In genomic region chrX:7679405-7680056, GRCm38 (mm10) we compare ENCODE assay signal across 8 mouse cellular contexts. TPM values are rescaled to one million over a fixed set of nuclear protein-coding genes. Genes with fewer than 3 reads are reported as not detected.
DNase-seq lines count a peak whose midpoint lies in the region; ATAC-seq lines count a peak whose summit lies in the region.

No protein-coding gene starts in this region.

- peak overlapping the region; percentile 63 for H3K4me2 ChIP-seq in heart, embryonic 15.5 days
- peak overlapping the region; percentile 56 for H3K4me2 ChIP-seq in liver, embryonic 13.5 days
- peak overlapping the region; percentile 43 for H3K4me2 ChIP-seq in stomach, embryonic 14.5 days (replicated peaks; ENCODE audit: low read depth, low read length)

- 19% methylated on average over 27 of the region's 27 CpGs for whole genome bisulfite sequencing in forebrain, embryonic 10.5 days
- 15% methylated on average over 26 of the region's 27 CpGs for WGBS in heart, embryonic 15.5 days
- 18% methylated on average over 27 of the region's 27 CpGs for WGBS in liver, embryonic 13.5 days (ENCODE audit: insufficient replicate concordance)
- WGBS in stomach, embryonic 14.5 days = 18% methylated on average over 27 of the region's 27 CpGs

- peak overlapping the region; percentile 33 for H3K9ac ChIP-seq in heart, embryonic 15.5 days
- H3K9ac ChIP-seq in liver, embryonic 13.5 days = no peak overlapping the region
- H3K9ac ChIP-seq in stomach, embryonic 14.5 days (replicated peaks; ENCODE audit: low read depth, low read length) = no peak overlapping the region

- H3K4me3 ChIP-seq in forebrain, embryonic 10.5 days = peak overlapping the region; percentile 46
- peak overlapping the region; percentile 37 for H3K4me3 ChIP-seq in heart, embryonic 15.5 days
- H3K4me3 ChIP-seq in liver, embryonic 13.5 days (replicated peaks) = peak overlapping the region; percentile 30
- peak overlapping the region; percentile 15 for H3K4me3 ChIP-seq in stomach, embryonic 14.5 days (ENCODE audit: low read depth, low read length)

- no peaks in the 10 kb centered on the region for H3K36me3 ChIP-seq in forebrain, embryonic 10.5 days (replicated peaks)
- no peaks in the 10 kb centered on the region for H3K36me3 ChIP-seq in heart, embryonic 15.5 days
- no peaks in the 10 kb centered on the region for H3K36me3 ChIP-seq in liver, embryonic 13.5 days
- H3K36me3 ChIP-seq in stomach, embryonic 14.5 days (ENCODE audit: control insufficient read depth, insufficient read depth, low read length) = no peaks in the 10 kb centered on the region

- no peaks in the 10 kb centered on the region; the same call in 1 of the 2 replicates for H3K9me3 ChIP-seq in forebrain, embryonic 10.5 days
- no peaks in the 10 kb centered on the region for H3K9me3 ChIP-seq in heart, embryonic 15.5 days (replicated peaks)
- no peaks in the 10 kb centered on the region for H3K9me3 ChIP-seq in liver, embryonic 13.5 days (replicated peaks)
- no peaks in the 10 kb centered on the region for H3K9me3 ChIP-seq in stomach, embryonic 14.5 days (ENCODE audit: control insufficient read depth, low read depth, low read length)

- peaks cover 12% of the 10 kb centered on the region for H3K27me3 ChIP-seq in forebrain, embryonic 10.5 days (ENCODE audit: poor library complexity, severe bottlenecking)
- no peaks in the 10 kb centered on the region for H3K27me3 ChIP-seq in heart, embryonic 15.5 days
- H3K27me3 ChIP-seq in liver, embryonic 13.5 days = no peaks in the 10 kb centered on the region
- no peaks in the 10 kb centered on the region for H3K27me3 ChIP-seq in stomach, embryonic 14.5 days (ENCODE audit: control insufficient read depth, insufficient read depth, low read length)

- peak; percentile 83 to 84 for DNase-seq in CD8-positive naive resting alpha-beta T cell, adult 2 months (ENCODE audit: low read depth in 2 of 2, low spot score in 2 of 2)
- peak; percentile 75 for DNase-seq in c-Kit-positive CD71-negative TER-119-negative erythroid progenitor cells, embryonic 14.5 days (ENCODE audit: low read depth)
- DNase-seq in forebrain, embryonic 10.5 days (ENCODE audit: extremely low spot score, low spot score) = peak; percentile 84
- DNase-seq in kidney, postnatal 14 days = peak; percentile 96
- peak; percentile 82 for DNase-seq in liver, embryonic 13.5 days
- DNase-seq in natural killer cell, adult 2 months (ENCODE audit: low spot score in 2 of 2) = peak; percentile 83 to 89

- peaks cover 4% of the 10 kb centered on the region for H3K4me1 ChIP-seq in forebrain, embryonic 10.5 days
- H3K4me1 ChIP-seq in heart, embryonic 15.5 days (replicated peaks) = peaks cover 5% of the 10 kb centered on the region; the same call in 1 of the 2 replicates
- H3K4me1 ChIP-seq in liver, embryonic 13.5 days (replicated peaks) = peaks cover 9% of the 10 kb centered on the region; the same call in 1 of the 2 replicates
- H3K4me1 ChIP-seq in stomach, embryonic 14.5 days (ENCODE audit: control insufficient read depth, insufficient read depth, low read length) = 0 out of 2 replicates have a peak, but pooled peaks cover 2% of the 10 kb centered on the region

- H3K27ac ChIP-seq in forebrain, embryonic 10.5 days = 0 out of 2 replicates have a peak overlapping the region, but pooled peaks have one; percentile 35
- H3K27ac ChIP-seq in heart, embryonic 15.5 days = peak overlapping the region; percentile 66
- H3K27ac ChIP-seq in liver, embryonic 13.5 days = no peak overlapping the region
- no peak overlapping the region for H3K27ac ChIP-seq in stomach, embryonic 14.5 days (ENCODE audit: low read length)

- peak; percentile 91 for ATAC-seq in heart, embryonic 15.5 days (replicated peaks; ENCODE audit: insufficient number of reproducible peaks, insufficient read depth, low FRiP score, low read depth)
- peak; percentile 92 for ATAC-seq in liver, embryonic 13.5 days (ENCODE audit: low read depth)
- ATAC-seq in stomach, embryonic 14.5 days (ENCODE audit: insufficient number of reproducible peaks, insufficient read depth, low FRiP score, low read depth) = peak; percentile 95

RNA-seq across cellular contexts. Expression of gene Magix, which starts 1.5 kb away (rescaled TPM):
- 0.10 TPM in 1 of 2 replicates, not detected in the other for polyA plus RNA-seq in forebrain, embryonic 10.5 days (2016; fragmentation: Nextera tagmentation; extraction: Ambion mirVana)
- polyA plus RNA-seq in heart, embryonic 15.5 days (2015; fragmentation: Nextera tagmentation; extraction: Ambion mirVana) = 0.69 and 1.2 TPM in 2 replicates
- polyA plus RNA-seq in liver, embryonic 13.5 days (2015; fragmentation: Nextera tagmentation; extraction: Ambion mirVana) = not detected in 2 replicates
- polyA plus RNA-seq in stomach, embryonic 14.5 days (2014; fragmentation: Nextera tagmentation; extraction: Ambion mirVana) = 0.71 and 0.80 TPM in 2 replicates

RNA-seq across cellular contexts. Expression of gene Plp2, which starts 8.3 kb away (rescaled TPM):
- polyA plus RNA-seq in forebrain, embryonic 10.5 days (2016; fragmentation: Nextera tagmentation; extraction: Ambion mirVana) = 49.7 and 50.4 TPM in 2 replicates
- 129 and 145 TPM in 2 replicates for polyA plus RNA-seq in heart, embryonic 15.5 days (2015; fragmentation: Nextera tagmentation; extraction: Ambion mirVana)
- polyA plus RNA-seq in liver, embryonic 13.5 days (2015; fragmentation: Nextera tagmentation; extraction: Ambion mirVana) = 28.2 and 32.5 TPM in 2 replicates
- 299 and 310 TPM in 2 replicates for polyA plus RNA-seq in stomach, embryonic 14.5 days (2014; fragmentation: Nextera tagmentation; extraction: Ambion mirVana)

RNA-seq across cellular contexts. Expression of gene Gpkow, which starts 17.4 kb away (rescaled TPM):
- 44.4 and 46.1 TPM in 2 replicates for polyA plus RNA-seq in forebrain, embryonic 10.5 days (2016; fragmentation: Nextera tagmentation; extraction: Ambion mirVana)
- polyA plus RNA-seq in heart, embryonic 15.5 days (2015; fragmentation: Nextera tagmentation; extraction: Ambion mirVana) = 27.0 and 28.2 TPM in 2 replicates
- 15.0 and 17.7 TPM in 2 replicates for polyA plus RNA-seq in liver, embryonic 13.5 days (2015; fragmentation: Nextera tagmentation; extraction: Ambion mirVana)
- polyA plus RNA-seq in stomach, embryonic 14.5 days (2014; fragmentation: Nextera tagmentation; extraction: Ambion mirVana) = 39.0 and 42.0 TPM in 2 replicates

RNA-seq across cellular contexts. Expression of gene Prickle3, which starts 22.5 kb away (rescaled TPM):
- 3.2 and 3.6 TPM in 2 replicates for polyA plus RNA-seq in forebrain, embryonic 10.5 days (2016; fragmentation: Nextera tagmentation; extraction: Ambion mirVana)
- 8.0 and 10.6 TPM in 2 replicates for polyA plus RNA-seq in heart, embryonic 15.5 days (2015; fragmentation: Nextera tagmentation; extraction: Ambion mirVana)
- 0.86 and 0.95 TPM in 2 replicates for polyA plus RNA-seq in liver, embryonic 13.5 days (2015; fragmentation: Nextera tagmentation; extraction: Ambion mirVana)
- polyA plus RNA-seq in stomach, embryonic 14.5 days (2014; fragmentation: Nextera tagmentation; extraction: Ambion mirVana) = 11.1 and 12.0 TPM in 2 replicates

RNA-seq across cellular contexts. Expression of gene Wdr45, which starts 34.6 kb away (rescaled TPM):
- 16.3 and 20.0 TPM in 2 replicates for polyA plus RNA-seq in forebrain, embryonic 10.5 days (2016; fragmentation: Nextera tagmentation; extraction: Ambion mirVana)
- 25.4 and 33.7 TPM in 2 replicates for polyA plus RNA-seq in heart, embryonic 15.5 days (2015; fragmentation: Nextera tagmentation; extraction: Ambion mirVana)
- 13.3 and 15.2 TPM in 2 replicates for polyA plus RNA-seq in liver, embryonic 13.5 days (2015; fragmentation: Nextera tagmentation; extraction: Ambion mirVana)
- 26.7 and 28.8 TPM in 2 replicates for polyA plus RNA-seq in stomach, embryonic 14.5 days (2014; fragmentation: Nextera tagmentation; extraction: Ambion mirVana)

Comparison
In these comparisons a context has a peak if more than half of its experiments do, and no peak if none do; other contexts are left out.
1. H3K27ac ChIP-seq: peak in forebrain, embryonic 10.5 days (single experiment) and heart, embryonic 15.5 days (single experiment); none in liver, embryonic 13.5 days (single experiment) and stomach, embryonic 14.5 days (single experiment).
2. Peak in every context shown above with its lines, with median percentiles within 50 percentile points of each other: DNase-seq, H3K4me3 ChIP-seq, ATAC-seq and H3K4me2 ChIP-seq.